Mouse (Mus musculus): Measurements from ENCODE around the gene AC141477.1.

GRCm38 (mm10) chr10:76488265-76488664 lies 48.0 kb upstream of the AC141477.1 start:
- no peak for TF ChIP-seq CTCF (IDR thresholded peaks at IDR 0.05; ENCODE audit: low read depth)
- TF ChIP-seq EP300 (optimal IDR thresholded peaks at IDR 0.05), result no peak
